Mouse (Mus musculus) monocyte, adult 5-6 weeks (primary cell): ENCODE data around the gene Fsip1. TPM values are rescaled to one million over a fixed set of nuclear protein-coding genes. Genes with fewer than 3 reads are reported as not detected.
"Not testable (repeated sequence)": the region's sequence is repeated elsewhere in the genome, so short reads cannot be mapped to it uniquely, and the experiment has no call there.

Source experiments
- ATAC-seq: fragments of 153-309, 156-312 bp; replicated peaks from 2 replicates; pipeline ENCODE4 v1.8.0; 2017; ENCODE audit warnings: mild to moderate bottlenecking; ENCODE audit not compliant: low TSS enrichment, insufficient number of reproducible peaks, severe bottlenecking, poor library complexity, low FRiP score
- total RNA-seq: library from RNA; stranded (forward); fragments of 200-1000, 200-491, 200-594 nt; gene quantifications from 3 replicates; pipeline ENCODE4 v1.2.3, GENCODE M21; 2017

The Fsip1 gene
- total RNA-seq = 0.49 to 2.0 TPM in 2 of 3 replicates, not detected in the other

- peak; percentile 93 for ATAC-seq
These were observed at the start of gene Fsip1 for GRCm38 (mm10) chr2:118256621-118257053. Gene Fsip1 (minus strand): TSS chr2:118256966.

- ATAC-seq = no peak
These were observed 49.7 kb upstream of the Fsip1 start for GRCm38 (mm10) chr2:118306522-118306895.

- ATAC-seq = no peak
These were observed 49.2 kb upstream of the Fsip1 start for GRCm38 (mm10) chr2:118305827-118306521.

GRCm38 (mm10) chr2:118303456-118303855, 46.7 kb upstream of the Fsip1 start:
- peak; percentile 28; the same call in 1 of the 2 replicates for ATAC-seq

GRCm38 (mm10) chr2:118301656-118302055, 44.9 kb upstream of the Fsip1 start:
- no peak for ATAC-seq

- ATAC-seq = no peak
These were observed 44.3 kb upstream of the Fsip1 start for GRCm38 (mm10) chr2:118301041-118301545.

- ATAC-seq = no peak
These were observed 43.2 kb upstream of the Fsip1 start for GRCm38 (mm10) chr2:118299981-118300380.

- no peak for ATAC-seq
These were observed 41.8 kb upstream of the Fsip1 start for GRCm38 (mm10) chr2:118298601-118299000.

GRCm38 (mm10) chr2:118297966-118298365, 41.2 kb upstream of the Fsip1 start:
- no peak for ATAC-seq

- ATAC-seq = no peak
These were observed 38.7 kb upstream of the Fsip1 start for GRCm38 (mm10) chr2:118295505-118295904.

GRCm38 (mm10) chr2:118293583-118293982, 36.8 kb upstream of the Fsip1 start:
- ATAC-seq = no peak

- not testable (repeated sequence) for ATAC-seq
These were observed 32.3 kb upstream of the Fsip1 start for GRCm38 (mm10) chr2:118289066-118289460.

GRCm38 (mm10) chr2:118288326-118289065, 31.7 kb upstream of the Fsip1 start:
- ATAC-seq = no peak

- ATAC-seq = no peak
These were observed 30.9 kb upstream of the Fsip1 start for GRCm38 (mm10) chr2:118287678-118288077.

GRCm38 (mm10) chr2:118282467-118282866, 25.7 kb upstream of the Fsip1 start:
- ATAC-seq = no peak

GRCm38 (mm10) chr2:118278249-118278648, 21.5 kb upstream of the Fsip1 start:
- no peak for ATAC-seq

- no peak for ATAC-seq
These were observed 14.8 kb upstream of the Fsip1 start for GRCm38 (mm10) chr2:118271606-118272005.

GRCm38 (mm10) chr2:118270213-118270612, 13.4 kb upstream of the Fsip1 start:
- no peak for ATAC-seq

- no peak for ATAC-seq
These were observed 7.1 kb upstream of the Fsip1 start for GRCm38 (mm10) chr2:118263914-118264201.
